Mouse (Mus musculus) layer of hippocampus, adult 2 months (tissue): ENCODE data around the gene Pphln1. TPM values are rescaled to one million over a fixed set of nuclear protein-coding genes. Genes with fewer than 3 reads are reported as not detected.

Experiments
- DNase-seq, 2 experiments: peaks; one replicate each; pipeline ENCODE4 v3.0.0; 2022; ENCODE audit warnings: low spot score in 2 of 2
- H3K27ac ChIP-seq: fragments of 200-600 bp; 2 replicates; pipeline ENCODE4 v1.8.1; 2022
- H3K4me3 ChIP-seq: fragments of 200-600 bp; 2 replicates; pipeline ENCODE4 v1.8.1; 2022; ENCODE audit warnings: mild to moderate bottlenecking
- CTCF ChIP-seq: fragments of 200-600 bp; conservative IDR thresholded peaks from 2 replicates; pipeline ENCODE4 v1.8.1; 2022; ENCODE audit warnings: antibody characterized with exemption, mild to moderate bottlenecking, moderate library complexity
- total RNA-seq, 2 experiments: library from RNA; stranded (reverse); gene quantifications; 2 replicates each; pipeline ENCODE4 v1.2.3; 2021

Pphln1 gene
- total RNA-seq, 2 experiments from 2014 or later: 39.2 to 41.3 TPM

DNA sequence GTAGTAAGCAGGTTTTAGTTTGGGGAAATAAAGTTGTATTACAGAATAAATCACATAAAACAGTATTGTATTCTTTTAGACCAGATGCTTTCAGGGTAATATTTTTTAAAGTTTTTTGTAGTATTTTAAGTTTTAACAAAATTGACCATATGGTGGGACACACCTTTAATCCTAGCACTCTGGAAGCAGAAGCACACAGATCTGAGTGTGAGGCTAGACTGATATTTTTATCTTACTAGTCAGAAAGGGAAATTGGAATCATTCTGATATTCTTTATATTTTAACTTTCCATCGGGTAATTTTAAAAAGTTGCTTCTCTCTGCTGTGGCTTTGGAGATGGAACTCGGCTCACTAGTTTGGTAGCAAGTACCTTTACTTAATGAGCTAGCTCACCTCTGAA is 4.6 kb downstream of the Pphln1 start:
- Histone ChIP-seq H3K27ac (no peak overlapping the region), H3K4me3 (no peak overlapping the region)
- DNase-seq: no peak
- no peak for TF ChIP-seq CTCF

DNA sequence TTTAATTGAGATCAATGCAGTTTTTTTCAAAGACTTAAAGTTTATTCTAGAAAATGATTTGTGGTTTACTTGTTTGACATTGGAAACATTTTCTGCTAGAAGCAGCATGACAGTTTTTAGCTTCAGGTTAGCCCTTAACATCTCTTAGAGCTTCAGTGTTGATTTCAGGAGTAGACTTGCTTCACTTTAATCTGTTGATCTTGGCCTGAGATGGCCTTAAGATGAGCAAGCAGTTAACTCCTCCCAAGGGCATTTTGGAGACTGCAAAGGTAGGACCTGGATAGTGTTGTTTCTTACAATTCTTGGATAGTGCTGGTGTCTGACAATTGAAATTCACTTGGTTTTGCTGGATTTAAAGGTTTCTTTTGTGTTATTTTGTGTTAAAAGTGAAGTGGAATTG is 6.7 kb downstream of the Pphln1 start:
- no peak for DNase-seq
- TF ChIP-seq CTCF: no peak
- no peak overlapping the region for H3K27ac ChIP-seq
- H3K4me3 ChIP-seq: no peak overlapping the region

- Histone ChIP-seq H3K4me3 (no peak overlapping the region), H3K27ac (no peak overlapping the region)
- no peak for TF ChIP-seq CTCF
- no peak for DNase-seq
These were observed 7.4 kb downstream of the Pphln1 start for GRCm38 (mm10) chr15:93405446-93405986.

DNA sequence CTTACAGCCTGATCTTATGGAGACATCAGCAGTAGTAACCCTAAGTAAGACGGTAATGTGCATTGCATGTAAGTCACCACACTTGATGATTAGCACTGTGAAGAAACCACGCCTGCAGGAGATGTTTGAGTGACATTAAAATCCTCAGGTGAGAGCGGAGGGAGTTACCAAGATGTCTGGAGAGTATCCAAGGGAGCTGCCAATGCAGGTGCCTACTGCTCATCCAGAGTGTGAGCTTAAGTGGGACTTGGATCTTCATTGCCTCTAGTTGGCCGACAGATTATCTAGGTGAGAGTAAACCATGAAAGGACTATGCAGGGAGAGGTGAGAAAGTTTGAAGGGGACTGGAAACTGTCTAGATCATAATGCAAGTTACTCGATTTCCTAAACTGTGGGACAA is 8.3 kb downstream of the Pphln1 start:
- no peak overlapping the region for H3K27ac ChIP-seq
- no peak overlapping the region for H3K4me3 ChIP-seq
- TF ChIP-seq CTCF: no peak
- DNase-seq: no peak

GRCm38 (mm10) chr15:93412445-93412844 is 14.3 kb downstream of the Pphln1 start:
- H3K27ac ChIP-seq: no peak overlapping the region
- no peak overlapping the region for H3K4me3 ChIP-seq
- DNase-seq: no peak
- TF ChIP-seq CTCF: no peak

DNA sequence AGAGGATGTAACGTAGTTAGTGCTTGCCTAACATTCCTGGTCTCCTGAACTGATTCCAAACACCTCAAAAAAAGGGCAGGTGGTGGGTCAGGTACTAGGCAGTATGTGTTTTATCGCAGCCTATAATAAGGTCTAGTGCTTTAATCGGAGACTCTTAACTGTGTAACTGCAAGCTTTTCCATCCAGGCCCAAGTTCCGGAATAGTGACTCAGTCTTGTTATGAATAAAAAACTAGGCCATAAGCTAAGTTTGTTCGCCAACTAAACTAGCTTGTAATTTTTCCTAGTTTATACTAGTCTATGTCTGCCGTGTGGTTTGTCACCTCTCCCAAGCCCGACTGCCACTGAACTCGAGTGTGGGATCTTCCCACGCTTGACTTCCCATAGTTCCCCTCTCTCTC is 16.3 kb downstream of the Pphln1 start:
- no peak for TF ChIP-seq CTCF
- Histone ChIP-seq H3K27ac (no peak overlapping the region), H3K4me3 (no peak overlapping the region)
- DNase-seq: no peak

- TF ChIP-seq CTCF: no peak
- H3K4me3 ChIP-seq: no peak overlapping the region
- DNase-seq: no peak
- H3K27ac ChIP-seq: no peak overlapping the region
These were observed 18.1 kb downstream of the Pphln1 start for GRCm38 (mm10) chr15:93416300-93416699.

- peak; percentile 25 for TF ChIP-seq CTCF
- H3K27ac ChIP-seq: no peak overlapping the region
- no peak overlapping the region for H3K4me3 ChIP-seq
- no peak for DNase-seq
These were observed 22.4 kb downstream of the Pphln1 start for GRCm38 (mm10) chr15:93420596-93420995.

DNA sequence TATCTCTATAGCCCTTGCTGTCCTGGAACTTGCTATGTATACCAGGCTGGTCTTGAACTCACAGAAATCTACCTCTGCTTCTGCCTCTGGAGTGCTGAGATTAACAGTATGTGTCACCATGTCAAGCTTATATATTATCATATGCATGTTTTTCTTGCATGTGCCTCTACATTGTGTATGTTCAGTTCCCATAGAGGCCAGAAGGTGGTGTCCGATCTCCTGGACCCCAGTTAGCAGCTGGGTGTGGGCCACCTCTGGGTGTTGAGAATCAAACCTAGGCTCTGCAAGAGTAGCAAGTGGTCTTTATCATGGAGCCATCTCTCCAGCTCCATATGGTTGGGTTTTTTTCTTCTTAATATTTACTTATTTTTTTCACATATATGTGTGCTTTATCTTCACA is 24.4 kb downstream of the Pphln1 start:
- no peak for DNase-seq
- Histone ChIP-seq H3K27ac (no peak overlapping the region), H3K4me3 (no peak overlapping the region)
- peak; percentile 49 for TF ChIP-seq CTCF

DNA sequence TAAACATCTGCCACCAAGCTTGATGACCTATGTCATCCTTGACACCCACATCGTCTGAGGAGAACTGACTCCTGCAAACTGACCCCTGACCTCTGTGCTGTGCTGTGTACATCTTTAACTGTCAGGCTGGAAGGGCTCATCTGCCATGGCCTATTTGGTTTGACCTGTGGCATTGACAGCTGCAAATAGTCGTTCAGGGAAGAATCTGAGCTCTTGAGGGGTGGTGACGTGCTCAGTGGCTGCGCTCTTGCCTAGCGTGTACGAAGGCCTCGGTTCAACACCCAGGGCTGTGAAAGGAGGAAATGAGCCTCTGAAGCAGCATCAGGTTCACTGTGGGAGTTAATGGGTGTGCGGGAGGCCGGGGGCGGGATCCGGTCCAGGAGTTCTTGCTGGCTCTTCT is 35.7 kb downstream of the Pphln1 start:
- DNase-seq: no peak
- Histone ChIP-seq H3K27ac (no peak overlapping the region), H3K4me3 (no peak overlapping the region)
- TF ChIP-seq CTCF: no peak

GRCm38 (mm10) chr15:93435998-93436397 is 37.8 kb downstream of the Pphln1 start:
- Histone ChIP-seq H3K4me3 (no peak overlapping the region), H3K27ac (no peak overlapping the region)
- no peak for DNase-seq
- TF ChIP-seq CTCF: no peak

GRCm38 (mm10) chr15:93438663-93439062 is 40.5 kb downstream of the Pphln1 start:
- DNase-seq: peak; percentile 73 to 77
- H3K27ac ChIP-seq: no peak overlapping the region
- peak; percentile 91 for TF ChIP-seq CTCF
- H3K4me3 ChIP-seq: no peak overlapping the region

DNA sequence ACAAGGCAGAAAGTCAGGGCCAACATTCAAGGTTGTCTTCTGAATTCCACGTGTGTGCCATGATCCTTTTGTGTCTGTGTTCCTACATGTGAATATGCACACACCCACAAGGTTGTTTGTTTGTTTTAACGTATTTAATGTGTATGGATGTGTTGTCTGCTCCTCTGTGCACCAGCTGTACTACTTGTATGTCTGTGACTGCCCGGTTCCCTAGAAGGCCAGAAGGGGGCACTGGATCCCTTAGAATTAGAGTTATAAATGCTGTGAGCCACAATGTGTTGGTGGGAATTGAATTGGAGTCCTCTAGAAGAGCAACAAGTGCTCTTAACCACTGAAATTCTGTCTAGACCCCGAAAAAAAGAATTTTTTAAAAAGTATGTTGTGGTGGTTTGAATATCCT is 44.1 kb downstream of the Pphln1 start:
- TF ChIP-seq CTCF: peak; percentile 58
- Histone ChIP-seq H3K27ac (no peak overlapping the region), H3K4me3 (no peak overlapping the region)
- no peak for DNase-seq

DNA sequence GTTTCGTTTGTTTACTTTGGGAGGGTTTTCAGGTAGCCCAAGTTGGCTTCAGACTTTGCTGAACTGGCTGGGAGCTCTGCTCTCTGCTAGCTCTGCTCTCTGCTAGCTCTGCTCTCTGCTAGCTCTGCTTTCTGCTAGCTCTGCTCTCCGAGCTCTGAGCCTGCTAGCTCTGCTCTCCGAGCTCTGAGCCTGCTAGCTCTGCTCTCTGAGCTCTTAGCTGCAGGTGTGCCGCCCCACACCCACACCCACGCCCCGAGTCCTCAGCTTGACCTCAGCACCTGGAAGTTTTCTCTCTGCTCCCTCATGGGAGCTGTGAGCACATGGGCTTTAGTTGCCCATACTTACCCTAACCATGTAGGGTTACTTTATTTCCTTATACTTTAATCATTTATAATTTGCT is 45.5 kb downstream of the Pphln1 start:
- no peak overlapping the region for H3K27ac ChIP-seq
- H3K4me3 ChIP-seq: no peak overlapping the region
- no peak for DNase-seq
- no peak for TF ChIP-seq CTCF

- H3K27ac ChIP-seq: no peak overlapping the region
- no peak for TF ChIP-seq CTCF
- DNase-seq: no peak
- H3K4me3 ChIP-seq: no peak overlapping the region
These were observed 50.7 kb downstream of the Pphln1 start for GRCm38 (mm10) chr15:93448862-93449261.
